Mouse (Mus musculus) embryonic fibroblast, embryonic 13.5 days (primary cell): ENCODE measurements at regions not wholly inside any gene's neighbourhood (a gene's known extent, or its start where the extent isn't known, plus 50 kb on each side); places are given as distances from the start of the nearest gene placed in this dataset.

Source experiments
- CTCF ChIP-seq: IDR thresholded peaks from 2 replicates; pipeline ENCODE4 v1.5.1; 2011; ENCODE audit warnings: mild to moderate bottlenecking, control low read depth, low read length, moderate library complexity, borderline replicate concordance; ENCODE audit not compliant: insufficient read depth
- POLR2A ChIP-seq: IDR thresholded peaks from 2 replicates; pipeline ENCODE4 v1.6.1; 2011; ENCODE audit warnings: low read depth, mild to moderate bottlenecking, control low read depth, low read length, moderate library complexity

- TF ChIP-seq POLR2A (no peak), CTCF (no peak)
These were observed 76.4 kb downstream of the Aldh8a1 start for GRCm38 (mm10) chr10:21453527-21453926.
